Mouse (Mus musculus) hindbrain, postnatal 0 days (tissue): ENCODE data around the gene Cers2. TPM values are rescaled to one million over a fixed set of nuclear protein-coding genes. Genes with fewer than 3 reads are reported as not detected.

Source experiments
- ATAC-seq: fragments of 200-750 bp; cut with Nextera tagmentation; 2 replicates; pipeline ENCODE4 v1.8.0; 2017; ENCODE audit warnings: mild to moderate bottlenecking, moderate TSS enrichment, moderate library complexity
- DNase-seq: peaks from one replicate; pipeline ENCODE4 v3.0.0-alpha.2; 2015; ENCODE audit warnings: low spot score
- H3K27ac ChIP-seq: fragments of 300-500 bp; sonication (generic); 2 replicates; pipeline ENCODE4 v1.5.1; 2014; ENCODE audit warnings: mild to moderate bottlenecking
- H3K27me3 ChIP-seq: fragments of 300-500 bp; sonication (generic); 2 replicates; pipeline ENCODE4 v1.6.1; 2014; ENCODE audit warnings: low read length, mixed read lengths; ENCODE audit not compliant: insufficient read depth
- H3K36me3 ChIP-seq: fragments of 300-500 bp; sonication (generic); 2 replicates; pipeline ENCODE4 v1.6.1; 2014; ENCODE audit warnings: low read length, mixed read lengths; ENCODE audit not compliant: insufficient read depth
- H3K4me1 ChIP-seq: fragments of 300-500 bp; sonication (generic); 2 replicates; pipeline ENCODE4 v1.6.1; 2014; ENCODE audit warnings: antibody characterized with exemption, low read length, mixed read lengths; ENCODE audit not compliant: insufficient read depth
- H3K4me2 ChIP-seq: fragments of 300-500 bp; sonication (generic); 2 replicates; pipeline ENCODE4 v1.6.1; 2014; ENCODE audit warnings: low read depth, mild to moderate bottlenecking, low read length, moderate library complexity, mixed read lengths
- H3K4me3 ChIP-seq: fragments of 300-500 bp; sonication (generic); 2 replicates; pipeline ENCODE4 v1.5.1; 2014; ENCODE audit warnings: low read length
- H3K9ac ChIP-seq: fragments of 300-500 bp; sonication (generic); replicated peaks from 2 replicates; pipeline ENCODE4 v1.6.1; 2014; ENCODE audit warnings: mild to moderate bottlenecking, low read length, moderate library complexity, mixed read lengths
- H3K9me3 ChIP-seq: fragments of 300-500 bp; sonication (generic); 2 replicates; pipeline ENCODE4 v1.6.1; 2016; ENCODE audit warnings: low read length, mixed read lengths
- CTCF ChIP-seq: IDR thresholded peaks from 2 replicates; pipeline ENCODE4 v1.5.1; 2016; ENCODE audit warnings: antibody characterized with exemption, control low read depth, low read depth
- WGBS: fragments of 180-500 bp; shearing (Covaris S2); extraction: QIAGEN DNeasy Blood & Tissue Kit; methylation state at CpG from one replicate; pipeline ENCODE4 v1.1.7; 2014; 5-methylcytosine and 5-hydroxymethylcytosine counted together
- polyA plus RNA-seq: library from polyadenylated mRNA; unstranded; fragments of >200 nt; fragmentation: Nextera tagmentation; extraction: Ambion mirVana; gene quantifications from 2 replicates; pipeline ENCODE4 v1.2.1, GENCODE M21; 2015
- total RNA-seq: library from RNA; depleted of rRNA; stranded (reverse); fragments of >200 nt; gene quantifications from 2 replicates; pipeline ENCODE4 v1.2.3, GENCODE M21; 2014

Gene Cers2
- total and polyA plus RNA-seq, 2 experiments from 2014 or later = 64.0 to 87.4 TPM

GRCm38 (mm10) chr3:95286510-95286909, 28.1 kb upstream of the Cers2 start:
- no peak for DNase-seq

GRCm38 (mm10) chr3:95287541-95287940, 27.1 kb upstream of the Cers2 start:
- ATAC-seq (no peak), DNase-seq (no peak)
- H3K9ac ChIP-seq = no peak overlapping the region
- peaks cover 4% of the 10 kb centered on the region; the same call in 1 of the 2 replicates for H3K36me3 ChIP-seq
- 86% methylated on average over 3 of the region's 3 CpGs for WGBS
- no peaks in the 10 kb centered on the region for H3K27me3 ChIP-seq
- no peak overlapping the region for H3K4me2 ChIP-seq
- no peaks in the 10 kb centered on the region for H3K9me3 ChIP-seq
- H3K27ac ChIP-seq = no peak overlapping the region
- H3K4me3 ChIP-seq = no peak overlapping the region
- TF ChIP-seq CTCF = no peak
- peaks cover 6% of the 10 kb centered on the region; the same call in 1 of the 2 replicates for H3K4me1 ChIP-seq

More at GRCm38 (mm10) chr3:95286510-95286909, 28.1 kb upstream of the Cers2 start:
- Histone ChIP-seq H3K4me1 (peaks cover 6% of the 10 kb centered on the region; the same call in 1 of the 2 replicates), H3K4me3 (no peak overlapping the region), H3K9ac (no peak overlapping the region), H3K4me2 (no peak overlapping the region), H3K36me3 (peaks cover 4% of the 10 kb centered on the region; the same call in 1 of the 2 replicates), H3K9me3 (no peaks in the 10 kb centered on the region), H3K27ac (no peak overlapping the region), H3K27me3 (no peaks in the 10 kb centered on the region)
- WGBS = 89% methylated on average over 7 of the region's 7 CpGs
- no peak for ATAC-seq
- no peak for TF ChIP-seq CTCF

- H3K36me3 ChIP-seq = peaks cover 20% of the 10 kb centered on the region; the same call in 1 of the 2 replicates
- H3K9me3 ChIP-seq = no peaks in the 10 kb centered on the region
- H3K4me1 ChIP-seq = no peaks in the 10 kb centered on the region
- H3K9ac ChIP-seq = no peak overlapping the region
- 84% methylated on average over 4 of the region's 4 CpGs for WGBS
- H3K27me3 ChIP-seq = no peaks in the 10 kb centered on the region
- TF ChIP-seq CTCF = 0 out of 2 replicates have a peak, but pooled peaks have one; percentile 1
- ATAC-seq (0 out of 2 replicates have a peak, but pooled peaks have one; percentile 11), DNase-seq (no peak)
- H3K4me3 ChIP-seq = no peak overlapping the region
- H3K4me2 ChIP-seq = no peak overlapping the region
- H3K27ac ChIP-seq = no peak overlapping the region
These were observed 25.2 kb upstream of the Cers2 start for GRCm38 (mm10) chr3:95289419-95289818.

- DNase-seq (no peak), ATAC-seq (no peak)
- no peaks in the 10 kb centered on the region for H3K9me3 ChIP-seq
- no peak overlapping the region for H3K4me2 ChIP-seq
- 82% methylated on average over 6 of the region's 6 CpGs for WGBS
- no peak overlapping the region for H3K9ac ChIP-seq
- H3K27me3 ChIP-seq = no peaks in the 10 kb centered on the region
- H3K36me3 ChIP-seq = peaks cover 27% of the 10 kb centered on the region; the same call in 1 of the 2 replicates
- no peaks in the 10 kb centered on the region for H3K4me1 ChIP-seq
- no peak overlapping the region for H3K4me3 ChIP-seq
- TF ChIP-seq CTCF = no peak
- no peak overlapping the region for H3K27ac ChIP-seq
These were observed 24.4 kb upstream of the Cers2 start for GRCm38 (mm10) chr3:95290156-95290555.

- Histone ChIP-seq H3K9me3 (no peaks in the 10 kb centered on the region), H3K27me3 (no peaks in the 10 kb centered on the region), H3K4me3 (no peak overlapping the region), H3K36me3 (peaks cover 29% of the 10 kb centered on the region; the same call in 1 of the 2 replicates), H3K4me1 (no peaks in the 10 kb centered on the region), H3K9ac (no peak overlapping the region), H3K27ac (no peak overlapping the region), H3K4me2 (no peak overlapping the region)
- TF ChIP-seq CTCF = no peak
- 86% methylated on average over 4 of the region's 4 CpGs for WGBS
- no peak for ATAC-seq
- no peak for DNase-seq
These were observed 23.6 kb upstream of the Cers2 start for GRCm38 (mm10) chr3:95291041-95291440.

GRCm38 (mm10) chr3:95292899-95293298, 21.7 kb upstream of the Cers2 start:
- no peaks in the 10 kb centered on the region for H3K4me1 ChIP-seq
- no peak overlapping the region for H3K4me3 ChIP-seq
- H3K27me3 ChIP-seq = no peaks in the 10 kb centered on the region
- DNase-seq = no peak
- H3K27ac ChIP-seq = no peak overlapping the region
- TF ChIP-seq CTCF = no peak
- H3K9me3 ChIP-seq = no peaks in the 10 kb centered on the region
- WGBS = 98% methylated on average over 2 of the region's 2 CpGs
- ATAC-seq = no peak
- H3K4me2 ChIP-seq = no peak overlapping the region
- H3K36me3 ChIP-seq = peaks cover 27% of the 10 kb centered on the region; the same call in 1 of the 2 replicates
- H3K9ac ChIP-seq = no peak overlapping the region

GRCm38 (mm10) chr3:95293537-95293936, 21.1 kb upstream of the Cers2 start:
- TF ChIP-seq CTCF = no peak
- Histone ChIP-seq H3K4me2 (no peak overlapping the region), H3K4me1 (no peaks in the 10 kb centered on the region), H3K27ac (no peak overlapping the region), H3K27me3 (no peaks in the 10 kb centered on the region), H3K9ac (no peak overlapping the region), H3K36me3 (peaks cover 25% of the 10 kb centered on the region; the same call in 1 of the 2 replicates), H3K9me3 (no peaks in the 10 kb centered on the region), H3K4me3 (no peak overlapping the region)
- WGBS = 77% methylated on average over 11 of the region's 11 CpGs
- ATAC-seq (no peak), DNase-seq (no peak)
